Mouse (Mus musculus) small intestine, adult 2 months (tissue): ENCODE results near the gene Tle3.

Experiments used
- CTCF ChIP-seq: fragments of 200-500 bp; IDR thresholded peaks from 2 replicates; pipeline ENCODE4 v1.5.1; 2012; ENCODE audit warnings: low read depth, mild to moderate bottlenecking, control low read depth, inconsistent platforms, low read length, moderate library complexity, mixed read lengths; ENCODE audit not compliant: insufficient replicate concordance, insufficient read length; ENCODE audit errors: extremely low read depth
- POLR2A ChIP-seq: fragments of 200-500 bp; IDR thresholded peaks from 2 replicates; pipeline ENCODE4 v1.6.1; 2012; ENCODE audit warnings: low read depth, mild to moderate bottlenecking, control low read depth, inconsistent platforms, low read length, moderate library complexity

GRCm38 (mm10) chr9:61386314-61386713 is 14.1 kb downstream of the Tle3 start:
- TF ChIP-seq CTCF (no peak), POLR2A (no peak)
